Mouse (Mus musculus) bone marrow, adult 2 months (tissue): Measurements from ENCODE around the gene Mtx3.

Experiments used
- CTCF ChIP-seq: fragments of 200-500 bp; IDR thresholded peaks from 2 replicates; pipeline ENCODE4 v1.5.1; 2011; ENCODE audit warnings: low read length, control low read depth; ENCODE audit not compliant: control insufficient read depth, insufficient read depth
- POLR2A ChIP-seq: fragments of 200-500 bp; IDR thresholded peaks from 2 replicates; pipeline ENCODE4 v1.6.1; 2011; ENCODE audit warnings: low read depth, mild to moderate bottlenecking, control low read depth, low read length, borderline replicate concordance; ENCODE audit not compliant: control insufficient read depth

- TF ChIP-seq POLR2A, result no peak
- no peak for TF ChIP-seq CTCF
These were observed 22.1 kb downstream of the Mtx3 start for GRCm38 (mm10) chr13:92866680-92867079.
